Mouse (Mus musculus) left cerebral cortex, adult 8-10 months (tissue): Measurements from ENCODE around the gene Jph2. TPM values are rescaled to one million over a fixed set of nuclear protein-coding genes. Genes with fewer than 3 reads are reported as not detected.
A peak's percentile ranks its signal among the peaks of the same experiment; 100 is the strongest.

Experiments used
- DNase-seq, 2 experiments: peaks; one replicate each; pipeline ENCODE4 v3.0.0; 2022; ENCODE audit warnings: low spot score in 2 of 2
- total RNA-seq, 4 experiments: library from RNA; stranded (reverse); gene quantifications; 2 replicates each; pipeline ENCODE4 v1.2.4; 2022

Jph2 gene
- total RNA-seq, 4 experiments from 2014 or later = 0.49 to 0.85 (median 0.71) TPM

- no peak for DNase-seq
Measured at GRCm38 (mm10) chr2:163317281-163317680, 80.5 kb downstream of the Jph2 start.

GRCm38 (mm10) chr2:163310163-163310688 is 87.6 kb downstream of the Jph2 start:
- no peak for DNase-seq

- peak in 1 of 2 experiments; percentile 60 for DNase-seq
Measured at GRCm38 (mm10) chr2:163309376-163309775, 88.4 kb downstream of the Jph2 start.

- DNase-seq = peak in 1 of 2 experiments; percentile 18
Measured at GRCm38 (mm10) chr2:163303037-163303436, 94.8 kb downstream of the Jph2 start.

- DNase-seq = no peak
Measured at GRCm38 (mm10) chr2:163301641-163302040, 96.2 kb downstream of the Jph2 start.

- DNase-seq = no peak
Measured at GRCm38 (mm10) chr2:163300069-163301060, 97.4 kb downstream of the Jph2 start.

- no peak for DNase-seq
Measured at GRCm38 (mm10) chr2:163296999-163297630, 100.7 kb downstream of the Jph2 start.

GRCm38 (mm10) chr2:163288881-163289379 is 108.9 kb downstream of the Jph2 start:
- DNase-seq = no peak

Other genes with a start within 250 kb of the Jph2 start
- 10 to 100 TPM; 28.8 to 37.3 (median 34.1) TPM for gene Tox2, start 194.9 kb downstream of the Jph2 start, total RNA-seq
- gene Oser1, start 26.7 kb upstream of the Jph2 start, total RNA-seq = 10 to 100 TPM; 21.1 to 27.5 (median 27.1) TPM
- 10 to 100 TPM; 61.0 to 66.6 (median 63.2) TPM for gene Gdap1l1, start 40.5 kb upstream of the Jph2 start, total RNA-seq
- gene Fitm2, start 74.6 kb upstream of the Jph2 start, total RNA-seq = 10 to 100 TPM; 16.7 to 19.4 (median 17.9) TPM
- not detected for gene R3hdml, start 94.3 kb upstream of the Jph2 start, total RNA-seq
- gene Hnf4a, start 108.8 kb upstream of the Jph2 start, total RNA-seq = not detected
- 10 to 100 TPM; 53.4 to 61.2 (median 59.0) TPM for gene Ttpal, start 204.3 kb upstream of the Jph2 start, total RNA-seq
- gene Serinc3, start 247.1 kb upstream of the Jph2 start, total RNA-seq = 100 to 1,000 TPM; 225 to 241 (median 233) TPM